Mouse (Mus musculus) brain, adult 10 weeks (tissue): ENCODE data around the gene Wdr11. TPM values are rescaled to one million over a fixed set of nuclear protein-coding genes. Genes with fewer than 3 reads are reported as not detected.

Experiments used
- polyA plus RNA-seq: library from polyadenylated mRNA; stranded (reverse); fragments of 350-450 nt; fragmentation: Illumina TruSeq; extraction: RNeasy Lipid Tissue Mini Kit (QIAGEN cat#74804); gene quantifications from one replicate; pipeline ENCODE4 v1.2.3, GENCODE M21; 2015; ENCODE audit warnings: low read depth, low replicate concordance

Gene Wdr11
- 31.4 TPM for polyA plus RNA-seq

DNA sequence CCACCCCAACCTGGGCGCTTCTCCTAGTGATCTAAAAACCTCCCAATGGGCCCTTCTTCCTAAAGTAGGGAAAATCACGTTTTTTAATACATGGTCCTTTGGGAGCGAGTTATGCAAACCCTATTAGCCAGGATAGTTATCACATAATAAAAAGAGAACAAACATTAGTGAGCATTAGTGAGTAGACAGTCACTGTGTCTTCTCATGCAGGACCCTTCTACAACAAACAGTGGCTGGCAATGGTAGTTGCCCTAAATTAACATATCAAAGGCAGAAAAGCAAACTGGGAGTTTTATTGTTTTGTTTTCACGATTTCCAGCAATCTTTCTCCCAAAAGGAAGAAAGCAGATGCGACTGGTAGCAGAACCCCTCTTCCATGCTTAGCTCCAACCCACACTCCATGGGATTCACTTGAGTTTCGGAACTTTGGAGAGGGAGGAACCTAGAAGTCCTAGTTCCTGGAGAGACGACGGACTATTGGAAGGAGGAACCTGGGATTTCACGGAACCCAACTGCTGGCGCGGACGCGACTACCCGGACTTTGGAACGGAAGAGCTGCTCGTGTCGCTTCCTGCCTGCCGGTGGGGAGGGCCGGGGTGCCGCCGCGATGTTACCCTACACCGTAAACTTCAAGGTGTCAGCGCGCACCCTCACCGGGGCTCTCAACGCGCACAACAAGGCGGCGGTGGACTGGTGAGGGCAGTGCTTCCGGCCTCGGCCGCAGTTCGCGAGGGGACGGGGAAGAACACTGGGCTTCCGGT, at the start of gene Wdr11:
Gene Wdr11, plus strand, starts transcription at position 493 of the 761 bp plus-strand sequence.

